Comparison of ENCODE assay signal across 9 mouse cellular contexts in genomic region chr2:163838043-163838442, GRCm38 (mm10). TPM values are rescaled to one million over a fixed set of nuclear protein-coding genes. Genes with fewer than 3 reads are reported as not detected.
A peak's percentile ranks its signal among the peaks of the same experiment; 100 is the strongest.
DNase-seq lines count a peak whose midpoint lies in the region; ATAC-seq and TF ChIP-seq lines count a peak whose summit lies in the region.
"Had no signal": no experiment of that assay in that cellular context is flagged by ENCODE, and none has a peak within 500 bp of the region (broad histone marks: within the 10 kb centered on the region; RNA-seq: fewer than 3 reads in every experiment).

No protein-coding gene starts in this region.

- no peaks in the 10 kb centered on the region for H3K79me2 ChIP-seq in C2C12 (ENCODE audit: control insufficient read depth, insufficient read depth)

- no peak overlapping the region for H3K4me3 ChIP-seq in C2C12 (ENCODE audit: insufficient read depth, poor library complexity, severe bottlenecking)
- H3K4me3 ChIP-seq in olfactory bulb, adult 2 months (ENCODE audit: insufficient read depth, low read depth, low read length), result no peak overlapping the region

- TF ChIP-seq POLR2A in olfactory bulb, adult 2 months (IDR thresholded peaks at IDR 0.05; ENCODE audit: insufficient read depth, low read depth, low read length), result no peak

- no peaks in the 10 kb centered on the region for H3K4me1 ChIP-seq in olfactory bulb, adult 2 months (ENCODE audit: control insufficient read depth, insufficient read depth, low read length)

- no peaks in the 10 kb centered on the region for H3K79me3 ChIP-seq in C2C12 (ENCODE audit: low read depth)

- peak; percentile 99 for ATAC-seq in common myeloid progenitor, adult 5-6 weeks (replicated peaks; ENCODE audit: low read depth, poor library complexity, severe bottlenecking)

- peak; percentile 91 for DNase-seq in adipocyte (ENCODE audit: low spot score)
- peak; percentile 59 to 77 for DNase-seq in gastrocnemius, postnatal 4 days (ENCODE audit: low spot score in 2 of 2)
- peak; percentile 86 to 88 for DNase-seq in kidney, postnatal 4 days
- DNase-seq in lung, adult 18-20 months, result peak; percentile 74 to 81
- peak; percentile 38 to 43 for DNase-seq in thymus, adult 18-20 months

- peak; percentile 95 for TF ChIP-seq CTCF in C2C12 (IDR thresholded peaks at IDR 0.05; ENCODE audit: control insufficient read depth, insufficient read depth, insufficient read length)
- TF ChIP-seq CTCF in olfactory bulb, adult 2 months (IDR thresholded peaks at IDR 0.05; ENCODE audit: insufficient read depth, low read depth, low read length), result peak; percentile 89

- H3K27me3 ChIP-seq in C2C12 (ENCODE audit: control insufficient read depth, insufficient read depth, insufficient read length), result peaks cover 23% of the 10 kb centered on the region

- 9% methylated on average over 9 of the region's 9 CpGs for WGBS in olfactory bulb, adult 2 months

- H3K27ac ChIP-seq in olfactory bulb, adult 2 months (ENCODE audit: insufficient read depth, low read depth, low read length), result no peak overlapping the region

- H3ac ChIP-seq in C2C12 (ENCODE audit: control insufficient read depth, insufficient read length, low read depth), result no peak overlapping the region

- no peaks in the 10 kb centered on the region for H3K36me3 ChIP-seq in C2C12 (ENCODE audit: control insufficient read depth, insufficient read depth)

TF ChIP-seq in C2C12, 6 proteins besides CTCF, POLR2A, EP300 and RAD21:
- TF ChIP-seq MYOG (IDR thresholded peaks at IDR 0.05; ENCODE audit: control insufficient read depth, extremely low read depth, insufficient read length), result no peak
- no peak for TF ChIP-seq USF1 (IDR thresholded peaks at IDR 0.05; ENCODE audit: low read depth)
- no peak for TF ChIP-seq MAX (IDR thresholded peaks at IDR 0.05)
- no peak for TF ChIP-seq CEBPB (IDR thresholded peaks at IDR 0.05; ENCODE audit: low read depth)
- TF ChIP-seq FOSL1 (IDR thresholded peaks at IDR 0.05; ENCODE audit: insufficient read depth, low read length, poor library complexity, severe bottlenecking), result no peak
- TF ChIP-seq MYOD1 (IDR thresholded peaks at IDR 0.05; ENCODE audit: control insufficient read depth, insufficient read length, low read depth), result no peak

RNA-seq across cellular contexts. Expression of gene Kcnk15, which starts 15.4 kb away (rescaled TPM):
- not detected for polyA plus RNA-seq in C2C12 (2012; fragmentation: generic; extraction: Trizol)
- not detected in 2 replicates for total RNA-seq in common myeloid progenitor, adult 5-6 weeks (2017)
- total RNA-seq in gastrocnemius, postnatal 4 days (2021), result not detected
- polyA plus RNA-seq in olfactory bulb, adult 2 months (2012; ENCODE audit: insufficient read depth, insufficient read length, low replicate concordance, missing spikeins), result not detected in 2 replicates
- polyA plus RNA-seq: gonadal fat pad, adult 2 months had no signal

RNA-seq across cellular contexts. Expression of gene Ccn5, which starts 17.4 kb away (rescaled TPM):
- polyA plus RNA-seq in C2C12 (2012; fragmentation: generic; extraction: Trizol), result 0.78 TPM
- total RNA-seq in common myeloid progenitor, adult 5-6 weeks (2017), result not detected in 2 replicates
- total RNA-seq in gastrocnemius, postnatal 4 days (2021), result under 1 TPM; 0.91 to 0.93 TPM
- not detected in 2 replicates for polyA plus RNA-seq in olfactory bulb, adult 2 months (2012; ENCODE audit: insufficient read depth, insufficient read length, low replicate concordance, missing spikeins)

Comparison
In these comparisons a context has a peak if more than half of its experiments do, and no peak if none do; other contexts are left out.
1. DNase-seq: peak in every context shown above with its lines; median percentile 91 in adipocyte; 87 in kidney, postnatal 4 days; 78 in lung, adult 18-20 months; 68 in gastrocnemius, postnatal 4 days; 40 in thymus, adult 18-20 months.